18 mouse cellular contexts compared by ENCODE assay signal in genomic region chr17:79511218-79511617, GRCm38 (mm10).
"Had no signal": no experiment of that assay in that cellular context is flagged by ENCODE, and none has a peak within 500 bp of the region (broad histone marks: within the 10 kb centered on the region; RNA-seq: fewer than 3 reads in every experiment).

No protein-coding gene starts in this region.

- ATAC-seq: liver, postnatal 0 days; midbrain, embryonic 16.5 days had no signal

- DNase-seq: kidney, adult 11 months; kidney, adult 9 months; kidney, postnatal 4 days; liver, embryonic 13.5 days; liver, postnatal 0 days; lung, postnatal 14 days; right cerebral cortex, adult 18-20 months; right cerebral cortex, postnatal 25 days; thymus, postnatal 4 days had no signal

- H3K27ac ChIP-seq: kidney, postnatal 0 days; layer of hippocampus, adult 2 months; limb, embryonic 15.5 days; liver, embryonic 13.5 days; lung, embryonic 15.5 days; macrophage; midbrain, embryonic 12.5 days; stomach, postnatal 0 days had no signal

- H3K4me3 ChIP-seq: layer of hippocampus, adult 2 months; limb, embryonic 15.5 days; liver, embryonic 13.5 days; lung, embryonic 15.5 days; megakaryocyte, embryonic 14.5 days; midbrain, embryonic 12.5 days had no signal

- H3K36me3 ChIP-seq: limb, embryonic 15.5 days; liver, embryonic 13.5 days; lung, embryonic 15.5 days; midbrain, embryonic 12.5 days had no signal

- H3K27me3 ChIP-seq: limb, embryonic 15.5 days; liver, embryonic 13.5 days; lung, embryonic 15.5 days; megakaryocyte, embryonic 14.5 days; midbrain, embryonic 12.5 days had no signal

- H3K9ac ChIP-seq: limb, embryonic 15.5 days; liver, embryonic 13.5 days; liver, postnatal 0 days; lung, embryonic 15.5 days; midbrain, embryonic 12.5 days had no signal

- H3K4me2 ChIP-seq: limb, embryonic 15.5 days; liver, embryonic 13.5 days; lung, embryonic 15.5 days; midbrain, embryonic 12.5 days had no signal

- H3K4me1 ChIP-seq: liver, embryonic 13.5 days; megakaryocyte, embryonic 14.5 days; midbrain, embryonic 12.5 days had no signal

- H3K9me3 ChIP-seq: limb, embryonic 15.5 days; liver, embryonic 13.5 days; lung, embryonic 15.5 days; midbrain, embryonic 12.5 days had no signal
